Mouse (Mus musculus) ES-E14 (cell line): ENCODE measurements at regions not wholly inside any gene's neighbourhood (a gene's known extent, or its start where the extent isn't known, plus 50 kb on each side); places are given as distances from the start of the nearest gene placed in this dataset.

Experiments used
- CHD2 ChIP-seq: IDR thresholded peaks from 2 replicates; pipeline ENCODE4 v1.6.1; 2014; ENCODE audit warnings: mild to moderate bottlenecking, low read depth, low read length, inconsistent platforms
- HCFC1 ChIP-seq: IDR thresholded peaks from 2 replicates; pipeline ENCODE4 v1.6.1; 2012; ENCODE audit warnings: low read length, inconsistent platforms, borderline replicate concordance; ENCODE audit not compliant: insufficient read depth
- MAFK ChIP-seq: IDR thresholded peaks from 2 replicates; pipeline ENCODE4 v1.6.1; 2014; ENCODE audit warnings: mild to moderate bottlenecking, low read depth, low read length, inconsistent platforms; ENCODE audit not compliant: insufficient read depth
- ZC3H11A ChIP-seq: IDR thresholded peaks from 2 replicates; pipeline ENCODE4 v1.6.1; 2012; ENCODE audit warnings: low read depth, mild to moderate bottlenecking, inconsistent platforms, low read length, borderline replicate concordance
- ZNF384 ChIP-seq: IDR thresholded peaks from 2 replicates; pipeline ENCODE4 v1.6.1; 2012; ENCODE audit warnings: low read depth, low read length, inconsistent platforms

DNA sequence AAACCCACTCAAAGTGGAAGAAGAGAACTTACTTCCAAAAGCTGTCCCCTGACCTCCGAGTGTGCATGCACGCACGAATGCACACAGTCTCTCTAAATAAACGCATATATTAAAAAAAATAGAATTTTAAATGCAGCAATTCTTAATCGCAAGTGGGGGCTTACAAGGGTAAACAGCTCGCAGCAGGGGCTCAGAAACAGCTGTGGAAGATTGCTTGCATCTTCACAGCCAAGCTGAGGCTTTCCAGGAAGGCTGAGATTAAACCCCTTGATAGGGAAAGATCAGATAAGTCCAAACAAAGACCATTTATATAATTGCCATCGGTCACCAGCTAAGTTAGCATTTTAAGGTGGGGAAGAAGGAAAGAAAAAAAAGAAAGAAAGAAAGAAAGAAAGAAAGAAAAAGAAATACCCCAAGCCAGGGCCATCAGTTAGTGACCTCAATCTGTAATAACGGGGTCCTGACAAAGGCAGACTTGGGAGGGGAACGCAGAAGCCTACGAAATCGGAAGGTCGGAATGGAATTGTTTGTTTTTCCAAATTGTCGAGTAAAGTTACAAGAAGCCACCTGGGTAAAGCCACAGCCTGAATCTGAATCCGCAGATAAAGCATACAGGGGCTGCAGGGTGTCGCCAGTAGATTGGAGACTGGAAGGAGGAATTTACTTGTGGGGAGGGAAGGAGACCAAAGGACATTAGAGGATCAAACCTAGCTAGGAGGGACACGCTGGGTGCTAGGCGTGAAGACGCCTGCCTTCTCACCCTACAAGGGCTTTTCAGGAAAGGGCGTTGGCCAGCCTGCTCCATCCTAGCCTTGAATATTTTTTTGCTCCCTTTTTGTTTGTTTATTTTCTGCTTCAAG is 73.3 kb upstream of the Sall4 start:
- no peak for TF ChIP-seq HCFC1
- TF ChIP-seq MAFK: no peak
- no peak for TF ChIP-seq CHD2
- TF ChIP-seq ZC3H11A: no peak
- no peak for TF ChIP-seq ZNF384
